Mouse (Mus musculus) left cerebral cortex, adult 8-10 months (tissue): Measurements from ENCODE around the gene Arhgap15. TPM values are rescaled to one million over a fixed set of nuclear protein-coding genes. Genes with fewer than 3 reads are reported as not detected.
"Not testable (repeated sequence)": the region's sequence is repeated elsewhere in the genome, so short reads cannot be mapped to it uniquely, and the experiment has no call there.

Experiments used
- DNase-seq, 2 experiments: peaks; one replicate each; pipeline ENCODE4 v3.0.0; 2022; ENCODE audit warnings: low spot score in 2 of 2
- total RNA-seq, 4 experiments: library from RNA; stranded (reverse); gene quantifications; 2 replicates each; pipeline ENCODE4 v1.2.4; 2022

Gene Arhgap15
- total RNA-seq = 1 to 10 TPM; 7.8 to 10.0 (median 8.8) TPM

- no peak for DNase-seq
Measured at GRCm38 (mm10) chr2:43748287-43748983, at the start of gene Arhgap15. TSS of gene Arhgap15 (plus strand) at chr2:43748824.

- peak in 1 of 2 experiments; percentile 30 for DNase-seq
Measured at GRCm38 (mm10) chr2:43712611-43713138, 35.9 kb upstream of the Arhgap15 start.

- peak; percentile 41 to 44 for DNase-seq
Measured at GRCm38 (mm10) chr2:43722446-43723103, 26.0 kb upstream of the Arhgap15 start.

GRCm38 (mm10) chr2:43723104-43723541, 25.5 kb upstream of the Arhgap15 start:
- no peak for DNase-seq

GRCm38 (mm10) chr2:43727181-43727580, 21.4 kb upstream of the Arhgap15 start:
- no peak for DNase-seq

- DNase-seq = no peak
Measured at GRCm38 (mm10) chr2:43727693-43728092, 20.9 kb upstream of the Arhgap15 start.

- no peak for DNase-seq
Measured at GRCm38 (mm10) chr2:43728831-43729230, 19.8 kb upstream of the Arhgap15 start.

- no peak for DNase-seq
Measured at GRCm38 (mm10) chr2:43732396-43732795, 16.2 kb upstream of the Arhgap15 start.

GRCm38 (mm10) chr2:43735071-43735470, 13.6 kb upstream of the Arhgap15 start:
- not testable (repeated sequence) for DNase-seq

GRCm38 (mm10) chr2:43737546-43737945, 11.1 kb upstream of the Arhgap15 start:
- DNase-seq = no peak

GRCm38 (mm10) chr2:43738562-43739112, 10.0 kb upstream of the Arhgap15 start:
- no peak for DNase-seq

GRCm38 (mm10) chr2:43739190-43739818, 9.3 kb upstream of the Arhgap15 start:
- DNase-seq = no peak

GRCm38 (mm10) chr2:43749321-43749720, 697 bp downstream of the Arhgap15 start:
- DNase-seq = no peak

- DNase-seq = no peak
Measured at GRCm38 (mm10) chr2:43755899-43756298, 7.3 kb downstream of the Arhgap15 start.

- no peak for DNase-seq
Measured at GRCm38 (mm10) chr2:43756626-43757025, 8.0 kb downstream of the Arhgap15 start.

GRCm38 (mm10) chr2:43761735-43762134, 13.1 kb downstream of the Arhgap15 start:
- no peak for DNase-seq

GRCm38 (mm10) chr2:43763279-43763678, 14.7 kb downstream of the Arhgap15 start:
- DNase-seq = no peak

GRCm38 (mm10) chr2:43764456-43764855, 15.8 kb downstream of the Arhgap15 start:
- DNase-seq = peak in 1 of 2 experiments; percentile 26

GRCm38 (mm10) chr2:43766200-43766599, 17.6 kb downstream of the Arhgap15 start:
- no peak for DNase-seq

GRCm38 (mm10) chr2:43769850-43770570, 21.4 kb downstream of the Arhgap15 start:
- DNase-seq = no peak

- no peak for DNase-seq
Measured at GRCm38 (mm10) chr2:43772640-43773039, 24.0 kb downstream of the Arhgap15 start.
